Mouse (Mus musculus) NIH3T3 (cell line): ENCODE data around the gene Med15.

Source experiments
- DNase-seq: peaks from one replicate; pipeline ENCODE4 v3.0.0-alpha.2; 2012; ENCODE audit warnings: low read depth

Med15 gene

GRCm38 (mm10) chr16:17649925-17650605 lies 82.6 kb downstream of the Med15 start:
- DNase-seq = no peak

GRCm38 (mm10) chr16:17647566-17648340 lies 84.9 kb downstream of the Med15 start:
- no peak for DNase-seq

- no peak for DNase-seq
Observed at GRCm38 (mm10) chr16:17647156-17647555, 85.5 kb downstream of the Med15 start.

- peak; percentile 88 for DNase-seq
Observed at GRCm38 (mm10) chr16:17646310-17647114, 86.2 kb downstream of the Med15 start, which contains the start of gene Ccdc74a. Gene Ccdc74a, plus strand, starts transcription at chr16:17646470.

- no peak for DNase-seq
Observed at GRCm38 (mm10) chr16:17643437-17643990, 89.2 kb downstream of the Med15 start.

GRCm38 (mm10) chr16:17642311-17642710 lies 90.4 kb downstream of the Med15 start:
- no peak for DNase-seq

- no peak for DNase-seq
Observed at GRCm38 (mm10) chr16:17641301-17641700, 91.4 kb downstream of the Med15 start.

GRCm38 (mm10) chr16:17640706-17641105 lies 92.0 kb downstream of the Med15 start:
- DNase-seq = no peak

- DNase-seq = no peak
Observed at GRCm38 (mm10) chr16:17639951-17640350, 92.7 kb downstream of the Med15 start.

- DNase-seq = no peak
Observed at GRCm38 (mm10) chr16:17639081-17639480, 93.6 kb downstream of the Med15 start.

- no peak for DNase-seq
Observed at GRCm38 (mm10) chr16:17638036-17638628, 94.6 kb downstream of the Med15 start.

GRCm38 (mm10) chr16:17637610-17638009 lies 95.1 kb downstream of the Med15 start:
- DNase-seq = peak; percentile 20

- no peak for DNase-seq
Observed at GRCm38 (mm10) chr16:17636904-17637303, 95.8 kb downstream of the Med15 start.

GRCm38 (mm10) chr16:17633481-17634181 lies 99.1 kb downstream of the Med15 start:
- DNase-seq = peak; percentile 20

GRCm38 (mm10) chr16:17632580-17632979 lies 100.1 kb downstream of the Med15 start:
- no peak for DNase-seq

GRCm38 (mm10) chr16:17626269-17626555 lies 106.5 kb downstream of the Med15 start:
- DNase-seq = no peak

- peak; percentile 67 for DNase-seq
Observed at GRCm38 (mm10) chr16:17625488-17626268, 107.0 kb downstream of the Med15 start.

- DNase-seq = no peak
Observed at GRCm38 (mm10) chr16:17621936-17622335, 110.8 kb downstream of the Med15 start.

GRCm38 (mm10) chr16:17619198-17620105 lies 113.2 kb downstream of the Med15 start, which contains the start of gene Smpd4:
Gene Smpd4, plus strand, starts transcription at chr16:17619354.
- peak; percentile 94 for DNase-seq
